Mouse (Mus musculus): ENCODE data around the gene Ankib1. TPM values are rescaled to one million over a fixed set of nuclear protein-coding genes. Genes with fewer than 3 reads are reported as not detected.

Gene Ankib1
- polyA plus RNA-seq (2017; shearing (Covaris generic)): 10 to 100 TPM; 40.7 to 53.6 TPM

GRCm38 (mm10) chr5:3802433-3803291, at the start of gene Ankib1, which contains the start of gene Krit1:
Gene Ankib1, minus strand, starts transcription at chr5:3802925.
Gene Krit1, plus strand, starts transcription at chr5:3803184.

DNA sequence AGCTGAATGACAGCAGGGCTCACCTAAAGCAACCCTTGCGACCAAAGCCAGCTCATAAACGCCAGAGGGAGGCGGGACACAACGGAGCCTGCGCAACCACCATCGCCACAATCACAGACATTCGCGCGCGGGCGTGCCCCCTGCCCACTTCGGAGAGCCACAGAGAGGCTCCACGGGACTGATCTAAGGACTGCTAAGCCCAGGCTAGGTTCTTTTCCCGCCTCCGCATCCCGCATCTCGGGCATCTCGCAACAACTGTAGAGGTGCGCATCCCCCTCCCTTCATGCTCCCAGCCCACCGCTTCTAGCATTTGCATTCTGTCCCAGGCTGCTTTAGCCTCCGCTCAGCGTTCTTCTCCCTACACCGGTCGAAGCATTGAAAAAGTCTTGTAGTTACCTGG, 42.3 kb upstream of the Ankib1 start, which contains the start of gene Lrrd1:
Lrrd1 (plus strand) TSS at position 148 of the 400 bp plus-strand sequence.

DNA sequence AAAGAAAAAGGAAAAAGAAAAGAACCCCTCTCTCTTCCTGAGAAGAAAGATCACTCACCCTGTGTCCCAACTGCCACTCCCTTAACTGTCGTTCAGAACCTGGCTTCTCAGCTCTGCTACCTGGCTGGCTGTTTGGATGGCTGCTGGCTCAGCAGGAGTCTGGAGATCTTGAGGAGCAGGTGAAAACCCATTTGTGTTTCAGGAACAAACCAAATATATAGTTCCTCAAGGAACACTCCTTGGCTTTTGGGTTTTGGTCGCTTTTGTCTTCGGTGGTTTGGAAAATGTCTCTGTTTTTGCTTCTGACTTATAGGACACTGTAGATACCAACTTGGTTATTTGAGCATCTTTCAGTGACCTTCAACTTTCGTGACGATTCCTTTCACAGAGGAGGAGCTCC, 145.6 kb downstream of the Ankib1 start, which contains the start of gene Gatad1:
Gatad1 (minus strand) TSS at position 101 of the 400 bp plus-strand sequence.

GRCm38 (mm10) chr5:3650881-3651280, 151.8 kb downstream of the Ankib1 start, which contains the start of gene Tmbim7:
Gene Tmbim7, plus strand, starts transcription at chr5:3651181.

Other genes starting within 250 kb of the Ankib1 start
- gene 1700109H08Rik, start 231.4 kb downstream of the Ankib1 start, polyA plus RNA-seq (2017; shearing (Covaris generic)): 1 to 10 TPM; 5.1 to 5.2 TPM
- 10 to 100 TPM; 12.2 to 13.0 TPM for gene Pex1, start 206.9 kb downstream of the Ankib1 start, polyA plus RNA-seq (2017; shearing (Covaris generic))
- 10 to 100 TPM; 31.2 to 38.3 TPM for gene Rbm48, start 206.3 kb downstream of the Ankib1 start, polyA plus RNA-seq (2017; shearing (Covaris generic))
- 1 to 10 TPM in 1 of 2 experiments, not detected in 1; 1.6 TPM for gene Tmbim7, start 151.7 kb downstream of the Ankib1 start, polyA plus RNA-seq (2017; shearing (Covaris generic))
- gene Gatad1, start 145.7 kb downstream of the Ankib1 start, polyA plus RNA-seq (2017; shearing (Covaris generic)): 10 to 100 TPM; 20.7 to 28.1 TPM
- 10 to 100 TPM; 67.2 to 73.9 TPM for gene Krit1, start 259 bp upstream of the Ankib1 start, polyA plus RNA-seq (2017; shearing (Covaris generic))
- under 1 TPM; 0.16 to 0.18 TPM for gene Lrrd1, start 42.2 kb upstream of the Ankib1 start, polyA plus RNA-seq (2017; shearing (Covaris generic))
- gene Mterf1a, start 91.0 kb upstream of the Ankib1 start, polyA plus RNA-seq (2017; shearing (Covaris generic)): 10 to 100 TPM; 26.0 to 26.5 TPM
- 100 to 1,000 TPM; 136 to 138 TPM for gene Akap9, start 125.1 kb upstream of the Ankib1 start, polyA plus RNA-seq (2017; shearing (Covaris generic))